Mouse (Mus musculus) kidney, adult 2 months (tissue): Measurements from ENCODE around the gene Col7a1. TPM values are rescaled to one million over a fixed set of nuclear protein-coding genes. Genes with fewer than 3 reads are reported as not detected.

Experiments
- DNase-seq: peaks from one replicate; pipeline ENCODE4 v3.0.0; 2021
- H3K27ac ChIP-seq: fragments of 200-500 bp; 2 replicates; pipeline ENCODE4 v1.5.1; 2012; ENCODE audit warnings: low read depth, low read length, control low read depth, inconsistent platforms; ENCODE audit not compliant: insufficient read depth
- H3K27me3 ChIP-seq: fragments of 200-500 bp; replicated peaks from 2 replicates; pipeline ENCODE4 v1.6.1; 2012; ENCODE audit warnings: mild to moderate bottlenecking, moderate library complexity, low read length, inconsistent platforms; ENCODE audit not compliant: control insufficient read depth, insufficient read depth
- H3K36me3 ChIP-seq: fragments of 200-500 bp; 2 replicates; pipeline ENCODE4 v1.6.1; 2012; ENCODE audit warnings: mild to moderate bottlenecking, moderate library complexity, low read length, inconsistent platforms; ENCODE audit not compliant: control insufficient read depth, insufficient read depth
- H3K4me1 ChIP-seq: fragments of 200-500 bp; 2 replicates; pipeline ENCODE4 v1.6.1; 2011; ENCODE audit warnings: low read length; ENCODE audit not compliant: control insufficient read depth, insufficient read depth
- H3K4me3 ChIP-seq: fragments of 200-500 bp; 2 replicates; pipeline ENCODE4 v1.5.1; 2011; ENCODE audit warnings: mild to moderate bottlenecking, low read depth, low read length, control low read depth; ENCODE audit not compliant: insufficient read depth
- CTCF ChIP-seq: fragments of 200-500 bp; conservative IDR thresholded peaks from 2 replicates; pipeline ENCODE4 v1.5.1; 2011; ENCODE audit warnings: low read depth, mild to moderate bottlenecking, control low read depth, low read length, moderate library complexity, mixed read lengths; ENCODE audit not compliant: insufficient read depth, insufficient read length
- POLR2A ChIP-seq: fragments of 200-500 bp; IDR thresholded peaks from one replicate; pipeline ENCODE4 v1.6.1; 2011; ENCODE audit warnings: low read depth, low read length, control low read depth
- WGBS: fragments of 180-500 bp; shearing (Covaris S2); methylation state at CpG from one replicate; pipeline ENCODE4 v1.1.7; 2018; 5-methylcytosine and 5-hydroxymethylcytosine counted together
- polyA plus RNA-seq: library from polyadenylated mRNA; depleted of rRNA; stranded (reverse); fragments of >200 nt; gene quantifications from 2 replicates; pipeline ENCODE4 v1.2.3, GENCODE M21; 2012

Col7a1 gene
- polyA plus RNA-seq, 1 experiment = 2.3 TPM

- DNase-seq = no peak
- TF ChIP-seq CTCF = no peak
- TF ChIP-seq POLR2A = no peak
- H3K4me3 ChIP-seq = no peak overlapping the region
- peaks cover 1% of the 10 kb centered on the region for H3K36me3 ChIP-seq
- WGBS = 18% methylated on average over 3 of the region's 3 CpGs
- peaks cover 5% of the 10 kb centered on the region; the same call in 1 of the 2 replicates for H3K4me1 ChIP-seq
- no peaks in the 10 kb centered on the region for H3K27me3 ChIP-seq
- H3K27ac ChIP-seq = no peak overlapping the region
Observed at GRCm38 (mm10) chr9:108935991-108936390, 17.4 kb upstream of the Col7a1 start.

GRCm38 (mm10) chr9:108936418-108937364 lies 16.7 kb upstream of the Col7a1 start, which contains the start of gene Uqcrc1:
Gene Uqcrc1, plus strand, starts transcription at chr9:108936633.
- Histone ChIP-seq H3K27me3 (no peaks in the 10 kb centered on the region), H3K36me3 (peaks cover 1% of the 10 kb centered on the region), H3K4me3 (peak within 1 kb of the TSS; percentile 94), H3K4me1 (peaks cover 5% of the 10 kb centered on the region; the same call in 1 of the 2 replicates), H3K27ac (peak within 1 kb of the TSS; percentile 94)
- under 1% methylated on average over 58 of the region's 58 CpGs for WGBS
- peak; percentile 97 for DNase-seq
- TF ChIP-seq POLR2A (peak; percentile 93), CTCF (peak; percentile 85)

- no peak for DNase-seq
- Histone ChIP-seq H3K4me1 (no peaks in the 10 kb centered on the region), H3K36me3 (peaks cover 11% of the 10 kb centered on the region), H3K4me3 (no peak overlapping the region), H3K27ac (no peak overlapping the region), H3K27me3 (no peaks in the 10 kb centered on the region)
- 82% methylated on average over 9 of the region's 9 CpGs for whole genome bisulfite sequencing
- TF ChIP-seq POLR2A (no peak), CTCF (no peak)
Observed at GRCm38 (mm10) chr9:108945111-108945510, 8.3 kb upstream of the Col7a1 start.

GRCm38 (mm10) chr9:108945608-108946007 lies 7.8 kb upstream of the Col7a1 start:
- H3K27me3 ChIP-seq = no peaks in the 10 kb centered on the region
- DNase-seq = no peak
- 84% methylated on average over 5 of the region's 5 CpGs for WGBS
- peaks cover 11% of the 10 kb centered on the region for H3K36me3 ChIP-seq
- H3K27ac ChIP-seq = no peak overlapping the region
- H3K4me1 ChIP-seq = no peaks in the 10 kb centered on the region
- TF ChIP-seq CTCF (no peak), POLR2A (no peak)
- no peak overlapping the region for H3K4me3 ChIP-seq

GRCm38 (mm10) chr9:108949231-108949966 lies 4.0 kb upstream of the Col7a1 start:
- DNase-seq = peak; percentile 31
- Histone ChIP-seq H3K4me1 (no peaks in the 10 kb centered on the region), H3K27me3 (no peaks in the 10 kb centered on the region), H3K4me3 (no peak overlapping the region), H3K36me3 (peaks cover 9% of the 10 kb centered on the region), H3K27ac (no peak overlapping the region)
- TF ChIP-seq POLR2A (no peak), CTCF (no peak)
- 58% methylated on average over 13 of the region's 13 CpGs for WGBS

- no peak for DNase-seq
- H3K27me3 ChIP-seq = no peaks in the 10 kb centered on the region
- H3K36me3 ChIP-seq = peaks cover 9% of the 10 kb centered on the region
- no peak for TF ChIP-seq POLR2A
- TF ChIP-seq CTCF = no peak
- no peak overlapping the region for H3K4me3 ChIP-seq
- 83% methylated on average over 9 of the region's 9 CpGs for WGBS
- H3K4me1 ChIP-seq = no peaks in the 10 kb centered on the region
- H3K27ac ChIP-seq = 0 out of 2 replicates have a peak overlapping the region, but pooled peaks have one; percentile 10
Observed at GRCm38 (mm10) chr9:108949967-108950728, 3.2 kb upstream of the Col7a1 start.
